Comparison of ENCODE assay signal across 1 mouse cellular context in the genomic region with DNA sequence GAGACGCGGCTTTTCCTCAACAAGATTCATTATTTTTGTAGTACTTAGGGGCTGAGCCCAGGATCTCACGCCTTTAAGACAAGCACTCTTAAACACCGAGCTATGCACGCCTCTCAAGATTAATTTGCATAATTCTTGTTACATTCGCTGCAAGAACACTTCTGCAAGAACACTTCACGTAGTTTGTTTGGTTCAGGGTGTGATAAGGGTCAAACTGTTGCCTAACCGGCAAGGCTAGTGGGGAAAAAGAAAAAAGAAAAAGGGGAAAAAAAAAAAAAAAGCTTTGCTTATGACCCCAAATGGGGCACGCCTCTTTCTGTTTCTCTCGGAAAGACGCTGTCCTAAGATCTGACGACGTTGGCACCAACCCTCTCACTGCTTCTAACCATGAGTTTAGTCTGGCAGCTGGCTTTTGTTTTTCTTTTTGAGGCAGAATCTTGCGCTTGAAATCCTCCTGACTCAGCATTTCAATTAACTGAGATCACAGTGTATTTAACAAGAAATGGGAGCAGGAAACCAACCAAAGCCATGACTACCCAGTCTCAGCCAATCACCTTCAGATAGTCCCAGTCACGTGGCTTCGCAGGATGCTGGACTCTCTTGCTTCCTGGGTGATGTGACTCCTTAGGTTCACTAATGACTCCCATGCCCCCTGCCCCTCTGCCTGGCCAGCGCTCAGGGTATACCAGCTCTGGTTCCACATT.
TF ChIP-seq lines count a peak whose summit lies in the region.

No protein-coding gene starts in this region.

TF ChIP-seq in CH12.LX, 34 proteins besides CTCF, POLR2A, EP300 and RAD21 (continued from another document):
- TF ChIP-seq USF1 (IDR thresholded peaks at IDR 0.05; ENCODE audit: low read depth, low read length) (peak; percentile 80), ZKSCAN1 (IDR thresholded peaks at IDR 0.05; ENCODE audit: borderline replicate concordance, low read depth, low read length) (no peak), ZMIZ1 (IDR thresholded peaks at IDR 0.05; ENCODE audit: low read depth, low read length) (no peak), MAFK (IDR thresholded peaks at IDR 0.05; ENCODE audit: insufficient replicate concordance, low read length) (peak; percentile 96), USF2 (conservative IDR thresholded peaks at IDR 0.05; ENCODE audit: low read depth, low read length) (peak; percentile 78), MYC (IDR thresholded peaks at IDR 0.05; ENCODE audit: low read depth, low read length) (0 out of 2 replicates have a peak, but pooled peaks have one; percentile 25), MXI1 (IDR thresholded peaks at IDR 0.05; ENCODE audit: low read depth, low read length) (no peak), NRF1 (IDR thresholded peaks at IDR 0.05; ENCODE audit: low read depth, low read length) (no peak), PAX5 (IDR thresholded peaks at IDR 0.05; ENCODE audit: low read length) (no peak), MAX (IDR thresholded peaks at IDR 0.05; ENCODE audit: low read length) (peak; percentile 71), TBP (conservative IDR thresholded peaks at IDR 0.05; ENCODE audit: low read depth, low read length) (0 out of 2 replicates have a peak, but pooled peaks have one; percentile 18)
TF ChIP-seq in CH12.LX: peak in this region for 7.
